In genomic region chr10:94031164-94031563, GRCm38 (mm10) we compare ENCODE assay signal across 25 mouse cellular contexts.
"Had no signal": no experiment of that assay in that cellular context is flagged by ENCODE, and none has a peak within 500 bp of the region (broad histone marks: within the 10 kb centered on the region; RNA-seq: fewer than 3 reads in every experiment).

No protein-coding gene starts in this region.

- H3K9ac ChIP-seq: heart, embryonic 13.5 days; heart, embryonic 15.5 days; hindbrain, embryonic 13.5 days; hindbrain, embryonic 15.5 days; kidney, embryonic 15.5 days; limb, embryonic 13.5 days; limb, embryonic 15.5 days; liver, embryonic 12.5 days; liver, embryonic 14.5 days had no signal

- DNase-seq: gastrocnemius, postnatal 14 days; gastrocnemius, postnatal 36 days; heart, adult 2 months; heart, postnatal 14 days; heart, postnatal 36 days; kidney, adult 11 months; kidney, adult 2 months; kidney, adult 9 months; kidney, postnatal 14 days; kidney, postnatal 36 days; layer of hippocampus, adult 9-11 months; left cerebral cortex, postnatal 4 days had no signal

- H3K4me3 ChIP-seq: heart, adult 2 months; heart, embryonic 13.5 days; heart, embryonic 15.5 days; hindbrain, embryonic 13.5 days; hindbrain, embryonic 15.5 days; kidney, embryonic 15.5 days; left cerebral cortex, adult 2 months; limb, embryonic 13.5 days; limb, embryonic 15.5 days; liver, embryonic 12.5 days had no signal

- H3K9me3 ChIP-seq: heart, embryonic 13.5 days; heart, embryonic 15.5 days; hindbrain, embryonic 13.5 days; hindbrain, embryonic 15.5 days; kidney, embryonic 15.5 days; limb, embryonic 13.5 days; limb, embryonic 15.5 days; liver, embryonic 12.5 days had no signal

- H3K27me3 ChIP-seq: heart, embryonic 13.5 days; heart, embryonic 15.5 days; hindbrain, embryonic 13.5 days; hindbrain, embryonic 15.5 days; kidney, embryonic 15.5 days; limb, embryonic 13.5 days; limb, embryonic 15.5 days; liver, embryonic 12.5 days had no signal

- H3K4me2 ChIP-seq: heart, embryonic 11.5 days; heart, embryonic 13.5 days; heart, embryonic 15.5 days; hindbrain, embryonic 13.5 days; hindbrain, embryonic 15.5 days; kidney, embryonic 15.5 days; limb, embryonic 13.5 days; limb, embryonic 15.5 days; liver, embryonic 12.5 days had no signal

- H3K27ac ChIP-seq: heart, adult 2 months; heart, embryonic 13.5 days; heart, embryonic 15.5 days; hindbrain, embryonic 13.5 days; hindbrain, embryonic 15.5 days; hindbrain, postnatal 0 days; kidney, embryonic 15.5 days; kidney, postnatal 0 days; left cerebral cortex, adult 2 months; limb, embryonic 13.5 days; limb, embryonic 15.5 days; liver, embryonic 12.5 days; liver, embryonic 14.5 days had no signal
